Mouse (Mus musculus) embryonic fibroblast, embryonic 13.5 days (primary cell): ENCODE results near the gene Phldb1. TPM values are rescaled to one million over a fixed set of nuclear protein-coding genes. Genes with fewer than 3 reads are reported as not detected.
"Not testable (repeated sequence)": the region's sequence is repeated elsewhere in the genome, so short reads cannot be mapped to it uniquely, and the experiment has no call there.

Source experiments
- H3K27ac ChIP-seq: 2 replicates; pipeline ENCODE4 v1.5.1; 2012; ENCODE audit warnings: low read length, control low read depth, inconsistent platforms; ENCODE audit not compliant: insufficient read depth
- H3K4me1 ChIP-seq: 2 replicates; pipeline ENCODE4 v1.6.1; 2011; ENCODE audit warnings: low read length; ENCODE audit not compliant: control insufficient read depth, insufficient read depth
- H3K4me3 ChIP-seq: 2 replicates; pipeline ENCODE4 v1.5.1; 2011; ENCODE audit warnings: mild to moderate bottlenecking, control low read depth, low read length; ENCODE audit not compliant: insufficient read depth
- CTCF ChIP-seq: IDR thresholded peaks from 2 replicates; pipeline ENCODE4 v1.5.1; 2011; ENCODE audit warnings: mild to moderate bottlenecking, control low read depth, low read length, moderate library complexity, borderline replicate concordance; ENCODE audit not compliant: insufficient read depth
- POLR2A ChIP-seq: IDR thresholded peaks from 2 replicates; pipeline ENCODE4 v1.6.1; 2011; ENCODE audit warnings: low read depth, mild to moderate bottlenecking, control low read depth, low read length, moderate library complexity
- polyA plus RNA-seq: library from polyadenylated mRNA; stranded (reverse); fragments of >200 nt; gene quantifications from 2 replicates; pipeline ENCODE4 v1.2.4, GENCODE M21; 2011; ENCODE audit warnings: low read depth; ENCODE audit not compliant: missing spikeins, insufficient read length

The Phldb1 gene
- polyA plus RNA-seq, 1 experiment, result 61.2 TPM

- TF ChIP-seq POLR2A (no peak), CTCF (no peak)
- H3K4me3 ChIP-seq, result no peak overlapping the region
- H3K4me1 ChIP-seq, result no peaks in the 10 kb centered on the region
- H3K27ac ChIP-seq, result no peak overlapping the region
Measured at GRCm38 (mm10) chr9:44645924-44646323, 89.1 kb downstream of the Phldb1 start.

DNA sequence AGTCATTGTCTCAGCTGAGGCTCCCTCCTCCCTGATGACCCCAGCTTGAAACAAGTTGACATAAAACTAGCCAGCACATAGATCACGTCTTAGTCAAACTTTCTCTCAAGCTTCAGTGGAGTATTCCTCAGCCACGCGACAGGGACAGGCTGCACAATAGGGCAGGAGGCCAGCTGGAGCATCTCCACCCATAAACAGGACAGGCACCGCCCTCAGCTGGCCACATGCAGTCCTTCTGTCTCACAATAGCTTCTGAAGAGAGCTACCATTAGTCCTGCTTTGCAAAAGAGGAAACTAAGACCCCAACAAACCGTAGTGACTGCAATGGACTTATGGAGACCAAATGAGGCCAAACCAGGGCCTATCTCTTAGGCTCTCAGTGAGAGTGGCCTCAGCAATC lies 89.5 kb downstream of the Phldb1 start:
- TF ChIP-seq POLR2A, result no peak
- no peak for TF ChIP-seq CTCF
- no peak overlapping the region for H3K4me3 ChIP-seq
- no peak overlapping the region for H3K27ac ChIP-seq
- no peaks in the 10 kb centered on the region for H3K4me1 ChIP-seq

- H3K4me3 ChIP-seq, result no peak overlapping the region
- H3K4me1 ChIP-seq, result no peaks in the 10 kb centered on the region
- TF ChIP-seq POLR2A, result no peak
- no peak overlapping the region for H3K27ac ChIP-seq
Measured at GRCm38 (mm10) chr9:44644186-44644585, 90.8 kb downstream of the Phldb1 start.

- Histone ChIP-seq H3K27ac (no peak overlapping the region), H3K4me1 (no peaks in the 10 kb centered on the region), H3K4me3 (no peak overlapping the region)
- TF ChIP-seq CTCF (no peak), POLR2A (no peak)
Measured at GRCm38 (mm10) chr9:44643103-44643502, 91.9 kb downstream of the Phldb1 start.

GRCm38 (mm10) chr9:44641616-44642015 lies 93.4 kb downstream of the Phldb1 start:
- no peaks in the 10 kb centered on the region for H3K4me1 ChIP-seq
- TF ChIP-seq CTCF (no peak), POLR2A (no peak)
- no peak overlapping the region for H3K4me3 ChIP-seq
- no peak overlapping the region for H3K27ac ChIP-seq

GRCm38 (mm10) chr9:44640646-44641357 lies 94.2 kb downstream of the Phldb1 start:
- Histone ChIP-seq H3K4me3 (no peak overlapping the region), H3K27ac (no peak overlapping the region), H3K4me1 (no peaks in the 10 kb centered on the region)
- no peak for TF ChIP-seq CTCF
- no peak for TF ChIP-seq POLR2A

DNA sequence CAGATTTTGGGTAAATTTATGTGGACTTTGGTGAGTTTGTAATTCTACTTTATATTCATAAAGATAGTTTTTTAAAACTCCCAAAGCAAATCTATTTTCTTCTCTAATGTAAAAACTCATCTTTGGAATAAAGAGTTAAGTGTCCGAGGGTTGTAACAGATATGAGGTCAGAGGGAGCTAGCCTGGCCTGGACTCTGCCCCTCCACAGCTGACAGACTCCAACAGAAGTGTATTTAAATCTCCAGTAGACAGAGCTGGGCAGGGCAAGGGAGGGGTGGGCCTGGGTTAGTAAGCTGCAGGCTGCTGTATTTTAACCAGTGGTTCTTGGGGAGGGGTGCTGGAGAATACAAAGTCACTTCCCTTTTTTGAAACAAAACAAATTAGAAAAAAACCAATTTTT lies 95.0 kb downstream of the Phldb1 start:
- H3K4me3 ChIP-seq, H3K27ac ChIP-seq, H3K4me1 ChIP-seq: not testable (repeated sequence)

DNA sequence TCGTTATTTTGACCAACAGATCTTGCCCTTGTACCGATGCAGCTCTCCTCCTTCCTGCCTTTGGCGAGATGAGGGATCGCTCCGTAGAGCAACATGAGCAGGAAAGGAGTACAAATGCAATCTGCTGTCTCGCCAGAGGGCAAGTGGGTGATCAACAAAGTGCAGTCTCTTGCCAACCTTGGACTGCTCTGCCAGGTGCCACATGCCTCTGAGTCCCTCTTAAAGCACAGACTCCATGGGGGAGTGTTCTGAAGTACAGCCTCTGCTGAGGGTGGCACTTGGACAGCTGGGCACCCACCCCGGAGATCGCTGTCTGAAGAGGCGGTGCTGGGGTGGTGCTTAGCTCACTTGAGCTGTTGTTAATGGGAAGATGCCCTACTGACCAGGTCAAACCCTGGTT lies 96.3 kb downstream of the Phldb1 start:
- H3K4me3 ChIP-seq, H3K27ac ChIP-seq, H3K4me1 ChIP-seq: not testable (repeated sequence)

- TF ChIP-seq CTCF, result no peak
- H3K4me1 ChIP-seq, result no peaks in the 10 kb centered on the region
- no peak overlapping the region for H3K4me3 ChIP-seq
- no peak overlapping the region for H3K27ac ChIP-seq
Measured at GRCm38 (mm10) chr9:44637551-44638169, 97.3 kb downstream of the Phldb1 start.

Other genes with a start within 250 kb of the Phldb1 start
- not detected in 2 replicates for gene Cxcr5, start 173.3 kb downstream of the Phldb1 start, polyA plus RNA-seq
- 164 TPM in 2 replicates for gene Ddx6, start 130.3 kb downstream of the Phldb1 start, polyA plus RNA-seq
- not detected in 2 replicates for gene Treh, start 62.0 kb downstream of the Phldb1 start, polyA plus RNA-seq
- gene Arcn1, start 32.6 kb upstream of the Phldb1 start, polyA plus RNA-seq, result 255 and 260 TPM in 2 replicates
- gene Ift46, start 32.7 kb upstream of the Phldb1 start, polyA plus RNA-seq, result 128 and 132 TPM in 2 replicates
- 0.65 and 0.90 TPM in 2 replicates for gene Tmem25, start 64.1 kb upstream of the Phldb1 start, polyA plus RNA-seq
- 0.79 TPM in 1 of 2 replicates, not detected in the other for gene Ttc36, start 67.9 kb upstream of the Phldb1 start, polyA plus RNA-seq
- gene Kmt2a, start 146.1 kb upstream of the Phldb1 start, polyA plus RNA-seq, result 29.0 and 32.1 TPM in 2 replicates
- 281 and 285 TPM in 2 replicates for gene Atp5l, start 185.5 kb upstream of the Phldb1 start, polyA plus RNA-seq
- 56.9 and 64.4 TPM in 2 replicates for gene Ube4a, start 230.4 kb upstream of the Phldb1 start, polyA plus RNA-seq
- not detected in 2 replicates for gene Cd3g, start 245.2 kb upstream of the Phldb1 start, polyA plus RNA-seq
- not detected in 2 replicates for gene Cd3d, start 246.6 kb upstream of the Phldb1 start, polyA plus RNA-seq